ENCODE assay signal across 10 mouse cellular contexts in the genomic region with DNA sequence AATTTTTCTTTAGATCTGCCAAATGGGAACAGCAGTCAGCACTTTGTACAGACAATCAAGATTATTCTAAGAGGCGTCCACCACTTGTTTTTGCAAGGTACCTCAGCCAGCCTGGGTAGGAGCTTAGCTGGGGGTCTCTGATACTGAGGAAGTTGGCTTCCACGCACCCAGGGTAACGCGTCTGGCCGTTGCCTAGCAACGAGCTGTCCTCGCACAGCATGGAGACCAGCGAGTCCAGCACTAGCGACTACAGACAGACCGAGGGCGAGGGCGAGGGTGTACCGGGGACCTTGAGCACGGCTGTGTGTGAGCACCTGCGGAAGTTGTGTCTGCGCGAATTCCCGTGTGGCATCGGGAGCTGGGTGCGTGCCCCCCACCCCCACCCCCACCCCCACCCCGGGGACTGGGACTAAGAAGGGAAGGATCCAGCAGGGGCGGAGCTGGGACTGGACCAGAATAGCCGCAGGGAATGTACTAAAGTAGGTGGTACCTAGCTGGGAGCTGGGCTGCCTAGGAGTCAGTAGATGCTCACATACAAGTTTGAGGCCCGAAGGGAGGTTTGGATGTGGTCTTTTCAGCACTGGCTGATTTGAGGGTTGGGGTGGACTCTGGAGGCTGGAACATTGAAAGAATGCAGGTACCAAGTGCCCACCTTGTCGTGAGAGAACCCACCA. TPM values are rescaled to one million over a fixed set of nuclear protein-coding genes. Genes with fewer than 3 reads are reported as not detected.
A peak's percentile ranks its signal among the peaks of the same experiment; 100 is the strongest.
DNase-seq lines count a peak whose midpoint lies in the region; ATAC-seq and TF ChIP-seq lines count a peak whose summit lies in the region.
"Had no signal": no experiment of that assay in that cellular context is flagged by ENCODE, and none has a peak within 500 bp of the region (broad histone marks: within the 10 kb centered on the region; RNA-seq: fewer than 3 reads in every experiment).

A gene (plus strand): TSS at position 194 of the 674 bp plus-strand sequence.
A gene (minus strand): TSS at position 378 of the 674 bp plus-strand sequence.

- no peak for DNase-seq in gastrocnemius, adult 2 months
- DNase-seq in gastrocnemius, adult 18-20 months (ENCODE audit: low spot score): no peak
- DNase-seq in thymus, postnatal 0 days (ENCODE audit: low spot score): peak; percentile 20
- no peak for DNase-seq in thymus, postnatal 10 days (ENCODE audit: low spot score in 2 of 2)
- no peak for DNase-seq in limb, embryonic 14.5 days (ENCODE audit: low spot score)
- DNase-seq in right cerebral cortex, postnatal 14 days: no peak
- DNase-seq in urinary bladder, postnatal 36 days (ENCODE audit: low spot score in 2 of 2): no peak
- DNase-seq: spleen, adult 18-20 months had no signal

- peak within 1 kb of the TSS; percentile 38; the same call in 1 of the 2 replicates for H3K27ac ChIP-seq in gastrocnemius, adult 2 months
- H3K27ac ChIP-seq in limb, embryonic 14.5 days (replicated peaks; ENCODE audit: low read depth, low read length): no peak within 1 kb of the TSS
- no peak within 1 kb of the TSS for H3K27ac ChIP-seq in stomach, embryonic 16.5 days (ENCODE audit: low read length)

- intact Hi-C loops in gastrocnemius, adult 2 months (cut with DNase I): no loop called here

- H3K9me3 ChIP-seq in limb, embryonic 14.5 days (ENCODE audit: control insufficient read depth, low read length): no peaks in the 10 kb centered on the region
- no peaks in the 10 kb centered on the region for H3K9me3 ChIP-seq in stomach, embryonic 16.5 days (replicated peaks; ENCODE audit: control insufficient read depth, low read length)

- ATAC-seq in limb, embryonic 14.5 days (ENCODE audit: low FRiP score, low read depth): no peak
- peak; percentile 37; the same call in 1 of the 2 replicates for ATAC-seq in stomach, embryonic 16.5 days (ENCODE audit: insufficient read depth, low FRiP score)

- peak within 1 kb of the TSS; percentile 28; the same call in 1 of the 2 replicates for H3K4me2 ChIP-seq in limb, embryonic 14.5 days (replicated peaks; ENCODE audit: low read depth, low read length, severe bottlenecking)
- peak within 1 kb of the TSS; percentile 35; the same call in 1 of the 2 replicates for H3K4me2 ChIP-seq in stomach, embryonic 16.5 days (ENCODE audit: low read depth, low read length)

- no peak within 1 kb of the TSS for H3K4me3 ChIP-seq in gastrocnemius, adult 2 months
- no peak within 1 kb of the TSS for H3K4me3 ChIP-seq in limb, embryonic 14.5 days (replicated peaks; ENCODE audit: low read length)
- no peak within 1 kb of the TSS for H3K4me3 ChIP-seq in stomach, embryonic 16.5 days (replicated peaks; ENCODE audit: low read length)

- no peak for TF ChIP-seq POLR2A in limb, embryonic 14.5 days (IDR thresholded peaks at IDR 0.05; ENCODE audit: borderline replicate concordance, extremely low read depth, insufficient read depth, insufficient read length)

- no peaks in the 10 kb centered on the region for H3K36me3 ChIP-seq in limb, embryonic 14.5 days (ENCODE audit: control insufficient read depth, insufficient read depth, low read length)
- H3K36me3 ChIP-seq in stomach, embryonic 16.5 days (ENCODE audit: control insufficient read depth, insufficient read depth, low read length): no peaks in the 10 kb centered on the region

- H3K27me3 ChIP-seq in limb, embryonic 14.5 days (ENCODE audit: control insufficient read depth, insufficient read depth, low read length): no peaks in the 10 kb centered on the region
- H3K27me3 ChIP-seq in stomach, embryonic 16.5 days (ENCODE audit: control insufficient read depth, insufficient read depth, low read length): no peaks in the 10 kb centered on the region

- WGBS in limb, embryonic 14.5 days: 11% methylated on average over 25 of the region's 25 CpGs
- 6% methylated on average over 25 of the region's 25 CpGs for WGBS in stomach, embryonic 16.5 days

- TF ChIP-seq CTCF in gastrocnemius, adult 2 months (IDR thresholded peaks at IDR 0.05): no peak

- H3K4me1 ChIP-seq in limb, embryonic 14.5 days (ENCODE audit: control insufficient read depth, insufficient read depth, low read length): no peaks in the 10 kb centered on the region; the same call in 1 of the 2 replicates
- H3K4me1 ChIP-seq in stomach, embryonic 16.5 days (ENCODE audit: control insufficient read depth, insufficient read depth, low read length): no peaks in the 10 kb centered on the region

- peak within 1 kb of the TSS; percentile 36; the same call in 1 of the 2 replicates for H3K9ac ChIP-seq in limb, embryonic 14.5 days (ENCODE audit: low read depth, low read length, severe bottlenecking)
- no peak within 1 kb of the TSS for H3K9ac ChIP-seq in stomach, embryonic 16.5 days (ENCODE audit: low read length)

RNA-seq across cellular contexts. Expression of the first gene that starts in this region (rescaled TPM):
- total RNA-seq in gastrocnemius, adult 2 months (2021): not detected
- total RNA-seq in gastrocnemius, adult 18-20 months (2021): not detected
- polyA plus RNA-seq in thymus, postnatal 0 days (2015; fragmentation: Nextera tagmentation; extraction: Ambion mirVana): 0.09 and 0.10 TPM in 2 replicates
- polyA plus RNA-seq in limb, embryonic 14.5 days (2012; rRNA removed): not detected in 2 replicates
- not detected in 2 replicates for polyA plus RNA-seq in limb, embryonic 14.5 days (2014; fragmentation: Nextera tagmentation; extraction: Ambion mirVana)
- polyA plus RNA-seq in stomach, embryonic 16.5 days (2015; fragmentation: Nextera tagmentation; extraction: Ambion mirVana): not detected in 2 replicates

RNA-seq across cellular contexts. Expression of the second gene that starts in this region (rescaled TPM):
- not detected for total RNA-seq in gastrocnemius, adult 2 months (2021)
- total RNA-seq in gastrocnemius, adult 18-20 months (2021): not detected
- 0.17 and 0.49 TPM in 2 replicates for polyA plus RNA-seq in thymus, postnatal 0 days (2015; fragmentation: Nextera tagmentation; extraction: Ambion mirVana)
- polyA plus RNA-seq in limb, embryonic 14.5 days (2012; rRNA removed): not detected in 2 replicates
- not detected in 2 replicates for polyA plus RNA-seq in limb, embryonic 14.5 days (2014; fragmentation: Nextera tagmentation; extraction: Ambion mirVana)
- not detected in 2 replicates for polyA plus RNA-seq in stomach, embryonic 16.5 days (2015; fragmentation: Nextera tagmentation; extraction: Ambion mirVana)
- total RNA-seq: left cerebral cortex, postnatal 14 days had no signal

Comparison
In these comparisons a context has a peak if more than half of its experiments do, and no peak if none do; other contexts are left out.
1. Peak in DNase-seq in thymus, postnatal 0 days; RNA of the genes that start here not detected or under 1 TPM.
2. Peak in ATAC-seq and H3K4me2 ChIP-seq in stomach, embryonic 16.5 days; RNA of the genes that start here not detected or under 1 TPM.